Mouse (Mus musculus): ENCODE data around the gene Pcsk1.
A peak's percentile ranks its signal among the peaks of the same experiment; 100 is the strongest.

Gene Pcsk1

DNA sequence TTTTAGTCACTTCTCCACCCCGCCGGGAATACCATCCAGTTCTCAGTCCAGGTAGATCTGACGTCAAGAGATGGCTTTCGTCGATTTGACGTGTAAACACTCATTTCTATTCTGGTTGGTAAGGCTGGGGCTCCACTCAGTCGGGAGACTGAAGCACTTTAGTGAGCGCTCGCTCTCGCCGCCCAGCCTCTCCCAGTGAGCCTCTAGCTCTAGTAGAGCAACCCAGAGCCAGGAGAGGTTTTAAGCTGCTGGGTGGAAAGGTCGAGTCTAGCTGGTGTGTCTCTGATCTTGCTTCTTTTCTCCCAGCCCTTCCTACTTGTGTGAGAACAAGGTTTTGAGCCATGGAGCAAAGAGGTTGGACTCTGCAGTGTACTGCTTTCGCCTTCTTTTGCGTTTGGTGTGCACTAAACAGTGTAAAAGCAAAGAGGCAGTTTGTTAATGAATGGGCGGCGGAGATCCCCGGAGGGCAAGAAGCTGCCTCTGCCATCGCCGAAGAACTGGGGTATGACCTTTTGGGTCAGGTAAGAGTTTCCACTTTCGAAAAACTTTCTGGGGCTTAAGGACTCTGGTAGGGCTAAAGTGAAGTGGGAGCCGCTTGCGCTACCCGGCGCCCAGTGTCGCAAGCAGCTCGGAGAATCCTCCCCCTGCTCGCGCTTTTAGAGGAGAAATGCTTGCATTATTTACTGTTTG lies at the start of gene Pcsk1:
Gene Pcsk1, plus strand, starts transcription at position 106 of the 690 bp plus-strand sequence.
- DNase-seq: peak; percentile 15

- DNase-seq: no peak
Observed at GRCm38 (mm10) chr13:75058818-75059217, 30.8 kb upstream of the Pcsk1 start.

DNA sequence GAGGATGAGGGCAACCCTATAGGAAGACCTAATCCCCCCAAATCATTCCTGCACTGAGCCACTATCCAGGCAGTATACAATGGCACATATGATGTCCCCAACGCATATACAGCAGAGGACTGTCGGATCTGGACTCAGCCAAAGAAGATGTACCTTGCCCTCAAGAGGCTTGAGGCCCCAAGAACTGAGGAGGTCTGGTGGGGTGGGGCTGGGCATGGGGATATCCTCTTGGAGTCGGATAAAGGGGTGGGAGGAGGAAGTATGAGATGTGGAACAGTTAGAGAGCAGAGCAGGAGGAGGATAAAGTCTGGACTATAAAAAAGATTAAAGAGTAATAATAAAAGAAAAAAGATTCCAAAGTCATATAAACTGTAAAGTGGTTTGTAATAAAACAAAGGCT lies 25.7 kb upstream of the Pcsk1 start:
- no peak for DNase-seq

DNA sequence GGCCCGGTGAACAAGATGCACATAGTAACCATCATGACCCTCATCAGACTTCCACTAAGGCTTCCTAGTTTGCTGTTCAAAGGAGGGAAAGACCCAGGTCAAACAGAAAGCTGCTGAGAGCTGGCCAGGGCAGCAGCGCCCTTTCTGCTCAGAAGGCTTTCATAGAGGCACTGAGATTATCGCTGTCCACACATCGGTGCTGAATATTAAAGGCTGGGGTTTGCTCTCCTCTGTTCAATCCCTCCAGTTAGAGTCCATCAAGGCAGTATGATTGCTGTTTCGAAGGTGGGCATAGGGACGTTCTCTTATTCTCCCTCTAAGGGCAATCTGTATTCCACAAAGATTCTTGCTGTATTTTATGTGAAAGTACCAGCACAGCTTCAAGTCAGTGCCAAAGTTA lies 1.0 kb upstream of the Pcsk1 start:
- DNase-seq: no peak

GRCm38 (mm10) chr13:75090411-75090779 lies 769 bp downstream of the Pcsk1 start:
- peak; percentile 26 for DNase-seq

- no peak for DNase-seq
Observed at GRCm38 (mm10) chr13:75091071-75091470, 1.4 kb downstream of the Pcsk1 start.

DNA sequence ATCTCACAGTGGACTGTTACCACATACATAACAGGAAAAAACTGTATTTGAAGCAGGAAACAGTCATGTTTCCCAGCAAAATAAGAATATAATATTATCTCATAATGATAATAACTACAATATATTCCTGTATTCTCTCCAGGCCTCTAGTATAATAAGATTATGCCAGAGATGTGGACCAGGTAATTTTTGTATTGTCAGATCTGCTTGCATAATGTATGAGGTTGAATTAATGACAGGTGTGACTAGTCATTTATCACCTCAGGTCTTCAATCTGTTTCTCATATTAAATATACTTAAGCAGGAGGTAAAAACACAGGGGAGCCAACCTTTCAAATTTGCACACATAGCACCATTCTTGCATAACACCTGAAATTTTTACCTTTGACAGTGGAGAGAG lies 5.9 kb downstream of the Pcsk1 start:
- DNase-seq: no peak

GRCm38 (mm10) chr13:75113114-75113513 lies 23.5 kb downstream of the Pcsk1 start:
- no peak for DNase-seq

DNA sequence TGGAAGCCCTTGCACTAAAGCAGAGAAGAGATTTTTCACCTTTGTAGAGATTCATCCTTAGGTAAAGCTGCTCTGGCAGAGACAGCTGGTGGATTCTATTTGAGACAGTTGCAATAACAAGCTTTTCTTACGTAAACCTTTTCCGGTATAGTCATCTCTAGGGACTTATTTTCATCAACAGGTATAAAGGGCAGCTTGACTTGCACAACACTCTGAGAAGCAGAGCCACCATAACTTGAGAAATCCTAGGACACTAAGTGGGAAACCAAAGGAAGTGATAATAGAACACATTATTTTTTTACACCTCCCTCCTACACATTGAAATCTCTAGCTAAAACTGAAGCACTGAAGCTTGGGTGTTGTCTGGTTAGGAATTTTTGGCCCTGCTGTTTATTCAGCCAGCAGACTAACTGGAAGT lies 24.4 kb downstream of the Pcsk1 start:
- DNase-seq: no peak

DNA sequence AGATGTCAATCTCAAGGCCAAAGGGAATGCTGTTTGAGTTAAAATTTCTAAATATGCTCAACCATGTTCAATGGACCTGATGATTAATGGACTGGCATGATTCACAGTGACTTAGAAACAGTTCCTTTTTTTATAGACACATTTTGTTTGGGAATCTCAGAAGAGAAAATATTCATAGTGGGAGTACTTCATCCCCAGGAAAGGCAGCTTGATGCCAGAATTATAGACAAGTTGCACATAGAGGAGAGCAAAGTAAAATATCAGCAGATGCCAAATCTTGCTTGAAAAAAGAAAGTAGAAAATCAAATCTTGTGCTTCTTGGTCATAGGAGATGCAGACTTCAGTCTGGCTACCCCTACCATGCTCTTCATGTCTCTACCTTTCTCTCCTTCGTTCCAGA lies 25.2 kb downstream of the Pcsk1 start:
- no peak for DNase-seq

DNA sequence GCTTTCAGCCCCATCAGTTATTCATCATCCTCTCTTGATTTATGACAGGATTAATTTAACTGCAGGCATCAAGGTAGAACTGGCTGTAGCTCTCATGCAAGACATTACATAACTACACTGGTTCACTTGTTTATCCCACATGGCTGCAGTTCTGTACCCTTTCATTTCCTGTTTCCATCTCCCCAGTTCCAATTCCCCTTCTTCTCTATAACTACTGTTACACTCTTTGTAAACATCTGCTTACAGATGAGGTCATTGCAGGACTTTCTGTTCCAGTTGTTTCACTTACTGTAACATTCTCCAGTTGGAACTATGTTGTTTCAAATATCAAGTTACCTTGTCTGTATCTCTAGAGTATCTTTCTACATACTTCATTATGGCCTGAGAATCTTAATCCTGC lies 46.2 kb downstream of the Pcsk1 start:
- no peak for DNase-seq

GRCm38 (mm10) chr13:75160661-75161060 lies 71.0 kb downstream of the Pcsk1 start:
- DNase-seq: no peak

- DNase-seq: no peak
Observed at GRCm38 (mm10) chr13:75163408-75163807, 73.8 kb downstream of the Pcsk1 start.
